Mouse (Mus musculus): ENCODE results near the gene Sppl3. TPM values are rescaled to one million over a fixed set of nuclear protein-coding genes. Genes with fewer than 3 reads are reported as not detected.
A peak's percentile ranks its signal among the peaks of the same experiment; 100 is the strongest.
"Not testable (repeated sequence)": the region's sequence is repeated elsewhere in the genome, so short reads cannot be mapped to it uniquely, and the experiment has no call there.

Sppl3 gene
- polyA plus RNA-seq, 1 experiment, result 69.2 TPM

DNA sequence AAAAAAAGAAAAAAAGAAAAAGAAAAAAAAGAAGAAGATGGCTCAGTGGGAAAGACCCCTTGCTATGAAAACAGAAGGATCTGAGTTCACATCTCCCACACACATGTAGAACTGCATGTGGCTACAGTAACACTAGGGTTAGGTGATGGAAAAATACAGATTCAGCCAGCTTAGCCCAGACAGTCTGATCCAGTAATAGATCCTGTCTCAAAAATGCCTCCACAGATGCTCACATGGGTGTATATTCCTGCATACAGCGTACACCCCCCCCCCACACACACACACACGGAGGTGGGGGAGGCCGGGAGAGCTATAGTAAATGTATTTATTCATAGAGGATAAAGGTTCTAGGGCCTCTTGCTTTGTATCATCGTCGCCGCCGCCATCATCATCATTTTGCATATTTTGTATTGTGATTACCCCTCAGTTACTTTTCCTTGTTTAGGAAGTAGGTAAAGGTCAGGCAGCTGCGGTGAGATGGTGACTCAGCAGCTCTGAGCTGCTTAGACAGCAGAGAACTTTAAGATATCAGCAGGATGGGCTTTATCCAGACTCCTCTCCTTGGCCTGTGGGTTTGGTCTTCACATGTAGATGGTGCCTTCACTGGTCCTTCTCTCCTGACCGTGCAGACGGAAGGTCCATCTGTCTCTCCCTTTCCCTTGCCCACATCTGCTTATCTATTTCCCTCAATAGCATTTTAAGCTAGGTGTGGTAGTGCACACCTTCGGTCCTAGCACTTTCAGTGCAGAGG is 57.9 kb downstream of the Sppl3 start:
- no peak overlapping the region for H3K9ac ChIP-seq (ENCODE audit: low read depth, poor library complexity, severe bottlenecking)
- H3K27me3 ChIP-seq (ENCODE audit: control insufficient read depth, insufficient read depth, low read length, poor library complexity, severe bottlenecking), result no peaks in the 10 kb centered on the region
- H3K4me3 ChIP-seq (ENCODE audit: low read depth, low read length), result no peak overlapping the region
- peaks cover 4% of the 10 kb centered on the region for H3K4me1 ChIP-seq (ENCODE audit: control insufficient read depth, insufficient read depth, low read length)
- H3K9me3 ChIP-seq (replicated peaks; ENCODE audit: control insufficient read depth, insufficient read depth, low read length, poor library complexity, severe bottlenecking), result no peaks in the 10 kb centered on the region
- H3K27ac ChIP-seq (ENCODE audit: insufficient read depth, low read length), result peak overlapping the region; percentile 43
- no peak for TF ChIP-seq POLR2A (IDR thresholded peaks at IDR 0.05; ENCODE audit: insufficient read depth, low read length)
- no peak for TF ChIP-seq EP300 (IDR thresholded peaks at IDR 0.05; ENCODE audit: insufficient read depth, low read depth, low read length)
- no peak for TF ChIP-seq CTCF (IDR thresholded peaks at IDR 0.05; ENCODE audit: low read depth, low read length)
- H3K36me3 ChIP-seq (ENCODE audit: control insufficient read depth, insufficient read depth, low read length, poor library complexity, severe bottlenecking), result no peaks in the 10 kb centered on the region

DNA sequence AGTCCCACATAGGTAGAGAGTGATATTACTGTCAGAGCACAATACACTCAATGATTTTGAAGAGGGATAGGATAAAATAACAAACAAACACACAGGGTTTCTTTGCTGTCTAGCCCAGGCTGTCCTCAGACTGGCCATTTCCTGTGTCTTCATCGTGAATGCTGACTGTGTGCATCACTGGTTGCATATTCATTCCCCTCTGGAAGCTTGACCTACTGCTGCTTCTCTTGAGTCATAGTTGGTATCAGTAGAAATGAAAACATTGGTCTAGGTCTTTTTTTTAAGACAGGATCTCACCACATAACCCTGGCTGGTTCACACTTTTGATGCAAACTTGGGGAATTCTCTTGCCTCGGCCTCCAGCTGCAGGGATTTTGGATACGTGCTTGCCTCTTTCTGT is 58.7 kb downstream of the Sppl3 start:
- Histone ChIP-seq H3K9me3 (replicated peaks; ENCODE audit: control insufficient read depth, insufficient read depth, low read length, poor library complexity, severe bottlenecking) (no peaks in the 10 kb centered on the region), H3K27ac (ENCODE audit: insufficient read depth, low read length) (no peak overlapping the region), H3K36me3 (ENCODE audit: control insufficient read depth, insufficient read depth, low read length, poor library complexity, severe bottlenecking) (0 out of 2 replicates have a peak, but pooled peaks cover 2% of the 10 kb centered on the region), H3K27me3 (ENCODE audit: control insufficient read depth, insufficient read depth, low read length, poor library complexity, severe bottlenecking) (no peaks in the 10 kb centered on the region), H3K9ac (ENCODE audit: low read depth, poor library complexity, severe bottlenecking) (no peak overlapping the region), H3K4me1 (ENCODE audit: control insufficient read depth, insufficient read depth, low read length) (peaks cover 4% of the 10 kb centered on the region), H3K4me3 (ENCODE audit: low read depth, low read length) (no peak overlapping the region)
- TF ChIP-seq CTCF (IDR thresholded peaks at IDR 0.05; ENCODE audit: low read depth, low read length) (no peak), EP300 (IDR thresholded peaks at IDR 0.05; ENCODE audit: insufficient read depth, low read depth, low read length) (no peak), POLR2A (IDR thresholded peaks at IDR 0.05; ENCODE audit: insufficient read depth, low read length) (no peak)

DNA sequence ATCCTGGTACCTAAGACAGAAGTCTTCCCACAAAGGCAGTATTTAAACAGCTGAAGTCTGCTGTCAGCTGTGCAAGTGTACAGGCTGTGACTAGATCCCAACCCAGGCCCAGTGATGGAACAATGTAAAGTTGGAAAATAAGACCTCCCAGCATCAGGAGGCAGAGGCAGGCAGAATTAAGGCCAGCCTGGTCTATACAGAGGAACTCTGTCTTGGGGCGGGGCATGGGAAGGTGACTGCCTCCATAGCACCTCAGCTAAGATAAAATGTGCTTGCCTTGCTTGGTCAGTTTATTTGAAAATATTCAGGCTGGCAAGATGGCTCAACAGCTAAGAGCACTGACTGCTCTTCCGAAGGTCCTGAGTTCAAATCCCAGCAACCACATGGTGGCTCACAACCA is 59.5 kb downstream of the Sppl3 start:
- H3K9ac ChIP-seq (ENCODE audit: low read depth, poor library complexity, severe bottlenecking), result no peak overlapping the region
- TF ChIP-seq EP300 (IDR thresholded peaks at IDR 0.05; ENCODE audit: insufficient read depth, low read depth, low read length) (no peak), POLR2A (IDR thresholded peaks at IDR 0.05; ENCODE audit: insufficient read depth, low read length) (no peak), CTCF (IDR thresholded peaks at IDR 0.05; ENCODE audit: low read depth, low read length) (no peak)
- peaks cover 4% of the 10 kb centered on the region for H3K4me1 ChIP-seq (ENCODE audit: control insufficient read depth, insufficient read depth, low read length)
- no peaks in the 10 kb centered on the region for H3K27me3 ChIP-seq (ENCODE audit: control insufficient read depth, insufficient read depth, low read length, poor library complexity, severe bottlenecking)
- H3K4me3 ChIP-seq (ENCODE audit: low read depth, low read length), result no peak overlapping the region
- peaks cover 7% of the 10 kb centered on the region; the same call in 1 of the 2 replicates for H3K36me3 ChIP-seq (ENCODE audit: control insufficient read depth, insufficient read depth, low read length, poor library complexity, severe bottlenecking)
- no peak overlapping the region for H3K27ac ChIP-seq (ENCODE audit: insufficient read depth, low read length)
- H3K9me3 ChIP-seq (replicated peaks; ENCODE audit: control insufficient read depth, insufficient read depth, low read length, poor library complexity, severe bottlenecking), result no peaks in the 10 kb centered on the region

DNA sequence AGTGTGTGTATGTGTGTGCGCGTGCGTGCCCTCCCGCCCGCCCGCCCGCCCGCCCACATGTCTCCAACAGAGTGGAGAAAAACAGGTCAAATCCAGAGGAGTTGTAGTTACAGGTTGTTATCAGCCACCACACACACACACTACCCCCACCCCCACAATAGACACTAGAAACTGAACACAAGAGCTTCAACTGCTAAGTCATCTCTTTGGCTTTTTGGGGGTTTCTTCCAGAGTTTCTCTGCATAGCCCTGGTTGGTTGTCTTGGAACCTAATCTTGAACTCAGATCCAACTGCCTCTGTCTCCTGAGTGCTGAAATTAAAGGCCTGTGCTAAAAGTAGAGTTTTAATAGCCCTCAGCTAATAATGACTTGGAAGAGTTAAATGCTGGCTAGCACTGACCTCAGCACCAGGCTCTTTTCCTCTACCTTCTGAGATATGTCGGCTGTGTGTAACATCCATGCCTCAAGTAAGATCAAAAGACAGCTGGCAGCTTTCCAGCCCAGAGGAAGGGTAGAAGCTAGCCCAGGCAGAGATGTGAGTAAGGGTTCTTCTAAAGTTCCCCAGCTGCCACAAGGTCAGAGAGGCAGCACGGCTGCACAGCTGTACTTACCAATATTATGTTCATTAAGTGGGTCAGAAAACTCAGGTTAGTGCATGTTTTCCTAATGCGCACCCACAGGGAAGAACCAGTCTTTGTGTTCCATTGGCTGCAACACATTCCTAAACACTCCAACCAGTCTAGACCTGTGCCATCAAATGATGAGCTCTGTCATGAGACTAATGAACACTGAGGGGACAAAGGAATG is 60.4 kb downstream of the Sppl3 start:
- TF ChIP-seq EP300 (IDR thresholded peaks at IDR 0.05; ENCODE audit: insufficient read depth, low read depth, low read length) (no peak), CTCF (IDR thresholded peaks at IDR 0.05; ENCODE audit: low read depth, low read length) (no peak), POLR2A (IDR thresholded peaks at IDR 0.05; ENCODE audit: insufficient read depth, low read length) (no peak)
- H3K36me3 ChIP-seq (ENCODE audit: control insufficient read depth, insufficient read depth, low read length, poor library complexity, severe bottlenecking), result peaks cover 11% of the 10 kb centered on the region; the same call in 1 of the 2 replicates
- H3K9me3 ChIP-seq (replicated peaks; ENCODE audit: control insufficient read depth, insufficient read depth, low read length, poor library complexity, severe bottlenecking), result no peaks in the 10 kb centered on the region
- no peak overlapping the region for H3K4me3 ChIP-seq (ENCODE audit: low read depth, low read length)
- H3K4me1 ChIP-seq (ENCODE audit: control insufficient read depth, insufficient read depth, low read length), result peaks cover 4% of the 10 kb centered on the region
- no peaks in the 10 kb centered on the region for H3K27me3 ChIP-seq (ENCODE audit: control insufficient read depth, insufficient read depth, low read length, poor library complexity, severe bottlenecking)
- no peak overlapping the region for H3K9ac ChIP-seq (ENCODE audit: low read depth, poor library complexity, severe bottlenecking)
- no peak overlapping the region for H3K27ac ChIP-seq (ENCODE audit: insufficient read depth, low read length)

DNA sequence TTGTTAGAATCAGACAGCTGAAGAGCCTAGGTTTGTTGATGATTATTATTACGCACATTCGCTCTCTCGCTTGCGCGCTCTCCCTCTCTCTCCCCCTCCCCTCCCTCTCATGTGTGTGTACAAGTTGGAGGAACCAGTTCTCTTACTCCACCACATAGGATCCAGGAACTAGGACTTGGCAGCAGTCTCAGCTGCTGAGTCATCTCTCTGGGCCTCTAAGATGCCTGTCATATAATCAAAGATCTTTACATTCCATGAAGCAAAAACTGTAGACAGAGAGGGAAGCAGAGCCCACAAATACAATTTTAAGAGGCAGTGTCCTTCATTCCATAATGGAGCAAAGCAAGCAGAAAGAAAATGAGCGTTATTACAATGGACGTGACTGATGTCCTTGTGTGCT is 61.2 kb downstream of the Sppl3 start:
- TF ChIP-seq EP300 (IDR thresholded peaks at IDR 0.05; ENCODE audit: insufficient read depth, low read depth, low read length), result no peak
- no peak for TF ChIP-seq POLR2A (IDR thresholded peaks at IDR 0.05; ENCODE audit: insufficient read depth, low read length)
- no peak for TF ChIP-seq CTCF (IDR thresholded peaks at IDR 0.05; ENCODE audit: low read depth, low read length)
- peaks cover 4% of the 10 kb centered on the region for H3K4me1 ChIP-seq (ENCODE audit: control insufficient read depth, insufficient read depth, low read length)
- no peak overlapping the region for H3K27ac ChIP-seq (ENCODE audit: insufficient read depth, low read length)
- H3K27me3 ChIP-seq (ENCODE audit: control insufficient read depth, insufficient read depth, low read length, poor library complexity, severe bottlenecking), result no peaks in the 10 kb centered on the region
- H3K9me3 ChIP-seq (replicated peaks; ENCODE audit: control insufficient read depth, insufficient read depth, low read length, poor library complexity, severe bottlenecking), result no peaks in the 10 kb centered on the region
- no peak overlapping the region for H3K9ac ChIP-seq (ENCODE audit: low read depth, poor library complexity, severe bottlenecking)
- no peak overlapping the region for H3K4me3 ChIP-seq (ENCODE audit: low read depth, low read length)
- peaks cover 11% of the 10 kb centered on the region; the same call in 1 of the 2 replicates for H3K36me3 ChIP-seq (ENCODE audit: control insufficient read depth, insufficient read depth, low read length, poor library complexity, severe bottlenecking)

DNA sequence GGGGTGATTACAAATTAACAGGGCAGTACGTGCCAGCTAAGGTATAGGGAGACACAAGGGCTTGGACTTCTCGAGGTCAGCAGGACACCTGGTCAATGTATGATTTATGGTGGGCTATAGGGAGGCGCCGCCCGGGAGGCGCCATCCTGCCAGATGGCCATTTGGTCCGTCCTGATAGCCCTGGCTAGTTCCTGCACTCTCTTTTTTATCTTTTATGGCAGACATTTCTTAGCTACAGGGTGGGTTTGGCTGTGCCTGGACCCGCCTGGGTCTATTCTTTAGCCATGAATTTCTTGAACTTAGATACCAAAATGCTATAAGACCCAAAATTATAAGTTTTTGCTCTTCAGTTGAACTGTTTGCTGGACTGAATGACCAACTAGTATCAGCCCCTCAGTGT is 62.4 kb downstream of the Sppl3 start:
- not testable (repeated sequence) for H3K4me3 ChIP-seq (ENCODE audit: low read depth, low read length); H3K9ac ChIP-seq (ENCODE audit: low read depth, poor library complexity, severe bottlenecking); H3K27me3 ChIP-seq (ENCODE audit: control insufficient read depth, insufficient read depth, low read length, poor library complexity, severe bottlenecking); H3K9me3 ChIP-seq (replicated peaks; ENCODE audit: control insufficient read depth, insufficient read depth, low read length, poor library complexity, severe bottlenecking); H3K4me1 ChIP-seq (ENCODE audit: control insufficient read depth, insufficient read depth, low read length); H3K27ac ChIP-seq (ENCODE audit: insufficient read depth, low read length)
- peaks cover 11% of the 10 kb centered on the region; the same call in 1 of the 2 replicates for H3K36me3 ChIP-seq (ENCODE audit: control insufficient read depth, insufficient read depth, low read length, poor library complexity, severe bottlenecking)

All from ES-Bruce4 (cell line).